Mouse (Mus musculus) spleen, embryonic (tissue): ENCODE results near the gene Pik3cg.

Source experiments
- CTCF ChIA-PET: fragments of 350-600 bp; sonication (Branson Sonifier 250); formaldehyde crosslinking; loops from one replicate; lab custom pipeline; 2022; lab: Charles Lee

The Pik3cg gene

DNA sequence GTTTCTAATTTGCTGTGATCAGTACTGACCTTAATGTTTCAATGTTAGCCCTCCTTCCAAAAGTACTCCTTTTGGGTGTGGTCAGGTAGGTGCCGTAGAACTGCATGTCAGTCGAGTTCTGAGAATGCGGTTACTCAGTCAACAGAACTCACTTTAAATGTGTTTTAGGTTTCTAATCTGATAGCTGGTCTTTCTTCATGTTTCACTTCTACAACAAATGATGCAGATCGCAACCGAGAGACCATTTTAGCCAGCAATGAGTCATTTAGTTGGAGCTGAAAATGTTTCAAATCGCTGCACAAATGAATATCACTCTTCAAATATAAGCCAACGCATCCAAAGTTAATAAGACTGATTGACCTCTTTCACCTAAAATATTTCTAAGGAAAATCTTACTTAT, 6.5 kb downstream of the Pik3cg start:
- CTCF ChIA-PET: no interaction called here

DNA sequence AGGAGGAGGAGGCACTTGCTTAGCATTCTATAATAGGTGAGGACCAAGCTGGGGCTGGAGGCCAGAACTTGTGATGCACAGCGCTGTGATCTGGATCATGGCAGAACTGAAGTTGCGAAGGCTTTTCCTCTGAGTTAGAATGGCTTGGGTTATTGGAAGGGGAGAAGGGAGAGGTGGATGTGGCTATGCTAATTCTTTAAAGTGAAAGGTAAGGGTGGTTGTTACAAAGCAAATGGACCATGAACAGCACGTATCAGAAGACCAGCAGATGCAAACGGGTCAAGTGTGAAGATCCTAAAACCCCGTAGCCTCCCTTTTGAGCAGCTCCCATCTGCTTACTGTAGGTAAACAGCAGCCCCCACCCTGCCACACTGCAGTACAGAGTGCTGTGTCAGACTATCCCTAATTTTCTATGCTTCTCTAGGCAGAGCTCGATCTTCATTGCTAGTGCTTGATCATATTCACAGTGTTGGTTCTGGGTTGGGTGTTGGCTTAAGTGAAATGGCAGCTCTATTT, 7.3 kb downstream of the Pik3cg start:
- CTCF ChIA-PET: no interaction called here

DNA sequence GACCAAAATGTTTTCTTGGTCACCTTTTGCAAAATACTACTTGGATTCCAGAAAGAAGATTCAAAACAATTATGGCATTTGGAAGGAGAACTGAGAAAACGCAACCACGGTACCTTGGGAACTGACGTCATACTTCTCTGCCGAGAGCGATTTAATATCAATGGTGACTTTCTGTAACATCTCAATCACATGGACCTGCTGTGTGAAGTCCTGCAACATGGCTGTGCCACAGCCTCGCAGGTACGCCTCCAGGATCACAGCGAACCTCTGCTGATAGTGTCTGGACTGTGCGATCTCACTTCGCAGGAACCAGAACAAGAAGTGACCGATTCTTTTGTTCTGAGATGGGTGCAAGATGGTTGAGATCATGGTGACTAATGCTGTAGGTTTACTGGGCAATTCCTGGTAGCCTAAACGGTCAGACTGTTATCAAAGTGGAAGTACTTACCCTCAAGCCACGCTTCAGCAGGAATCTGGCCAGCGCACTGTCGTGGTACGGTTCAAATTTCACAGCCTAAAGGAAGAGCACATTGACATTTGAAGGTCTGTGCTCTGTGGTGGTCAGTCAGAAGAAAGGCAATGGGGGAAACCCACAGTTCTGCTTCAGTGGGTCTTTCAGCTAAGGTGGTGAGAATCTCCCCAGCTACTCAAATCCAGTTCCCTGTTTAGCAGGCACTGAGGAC, 7.9 kb downstream of the Pik3cg start:
- CTCF ChIA-PET: no interaction called here

DNA sequence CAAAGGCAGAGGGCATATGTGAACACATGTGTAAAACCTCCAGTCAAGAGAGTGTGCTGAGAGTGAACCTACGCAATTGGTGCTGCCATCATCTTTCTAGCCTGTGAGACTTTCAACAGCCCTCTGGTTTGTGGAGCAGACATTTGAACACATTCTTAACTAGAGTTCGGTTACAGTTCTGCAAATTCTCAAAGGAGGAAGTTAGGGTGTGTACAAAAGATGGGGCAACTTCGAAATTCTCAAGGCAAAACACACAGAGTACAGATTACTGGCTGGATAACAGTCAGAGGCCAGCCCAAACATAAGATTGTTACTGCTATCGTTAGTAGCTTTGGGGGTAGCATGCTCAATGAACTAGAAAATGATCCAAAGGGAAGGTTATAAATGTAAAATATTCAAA, 9.0 kb downstream of the Pik3cg start:
- CTCF ChIA-PET: no interaction called here

DNA sequence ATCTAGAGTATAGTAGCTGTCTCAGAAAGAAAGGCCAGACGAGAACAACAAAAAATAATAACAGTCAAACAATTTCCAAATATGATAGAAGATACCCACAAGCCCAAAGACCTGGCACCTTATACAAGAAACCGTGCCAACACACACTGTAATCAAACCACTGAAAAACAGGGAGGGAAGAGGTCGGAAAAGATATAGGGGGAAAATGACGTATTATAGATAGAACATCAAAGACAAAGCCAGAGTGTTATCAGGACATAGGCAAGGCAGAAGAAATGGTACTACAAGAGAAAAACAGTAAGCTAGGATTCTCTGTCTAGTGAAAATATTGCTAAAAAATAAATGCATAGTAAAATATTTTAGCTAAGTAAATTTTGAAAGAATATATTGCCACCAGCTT, 10.4 kb downstream of the Pik3cg start:
- CTCF ChIA-PET: interaction anchor here (0.6 kb wide), 1 partner anchor 17 kb away, joined by 4 read pairs; no protein-coding TSS in a partner anchor

DNA sequence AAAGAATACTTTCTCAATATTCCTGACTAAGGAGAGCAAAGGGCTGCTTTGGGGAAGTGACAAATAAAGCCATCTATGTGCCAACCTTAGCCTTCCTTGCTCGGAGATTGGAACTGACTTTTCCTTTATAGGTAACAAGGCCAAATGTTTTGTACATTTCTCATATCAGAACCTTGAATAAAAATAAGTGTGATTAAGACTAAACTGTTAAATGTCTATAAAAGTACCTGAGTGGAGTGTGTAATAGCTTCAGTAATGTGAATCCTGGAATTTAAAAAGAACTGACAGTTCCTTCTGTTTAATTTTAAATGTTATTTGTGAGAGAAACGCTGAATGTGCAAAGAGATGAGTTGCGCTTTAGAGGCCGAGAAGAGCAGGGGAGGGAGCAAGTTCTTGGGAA, 13.5 kb downstream of the Pik3cg start:
- CTCF ChIA-PET: no interaction called here

DNA sequence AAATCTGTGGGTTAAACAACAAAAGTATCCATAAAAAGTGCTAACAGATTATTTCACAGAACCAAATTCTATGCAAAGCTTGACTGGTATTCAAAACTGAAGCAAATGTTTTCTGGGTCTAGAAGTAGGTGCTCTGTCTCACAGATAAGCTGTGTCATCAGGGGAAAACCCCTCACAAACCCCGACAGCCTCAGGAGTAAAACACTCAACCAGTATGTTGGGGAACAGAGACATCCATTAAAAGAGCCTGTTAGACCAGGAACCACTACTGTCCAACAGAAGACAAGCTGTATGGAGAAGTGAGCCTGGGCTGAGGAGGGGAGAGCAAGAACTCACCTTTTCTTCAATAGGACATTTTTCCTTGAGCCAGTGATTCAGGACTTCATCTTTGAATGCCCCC, 14.1 kb downstream of the Pik3cg start:
- CTCF ChIA-PET: no interaction called here

DNA sequence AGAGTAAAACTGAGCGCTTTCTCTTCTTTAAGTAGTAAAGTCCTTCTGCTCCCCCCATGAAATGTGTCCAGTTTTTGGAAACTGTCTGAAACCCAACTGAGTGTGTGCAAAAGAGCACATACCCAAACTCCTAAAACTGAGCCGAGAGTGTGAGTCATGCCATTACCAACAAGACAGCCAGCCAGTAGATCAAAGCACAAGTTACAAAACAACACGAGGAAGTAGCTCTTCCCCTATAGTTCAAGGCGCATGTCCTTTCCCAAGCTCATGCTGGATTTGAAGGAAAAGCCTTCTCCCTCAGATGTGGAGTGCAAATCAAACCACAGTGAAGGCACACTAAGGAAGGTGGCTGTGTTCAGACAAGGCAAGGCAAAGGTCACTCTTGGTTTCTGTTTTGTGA, 17.5 kb downstream of the Pik3cg start:
- CTCF ChIA-PET: interaction anchor here (0.5 to 1.0 kb wide), 3 partner anchors 12 to 131 kb away, joined by 3 to 4 read pairs (median 3); no protein-coding TSS in a partner anchor

DNA sequence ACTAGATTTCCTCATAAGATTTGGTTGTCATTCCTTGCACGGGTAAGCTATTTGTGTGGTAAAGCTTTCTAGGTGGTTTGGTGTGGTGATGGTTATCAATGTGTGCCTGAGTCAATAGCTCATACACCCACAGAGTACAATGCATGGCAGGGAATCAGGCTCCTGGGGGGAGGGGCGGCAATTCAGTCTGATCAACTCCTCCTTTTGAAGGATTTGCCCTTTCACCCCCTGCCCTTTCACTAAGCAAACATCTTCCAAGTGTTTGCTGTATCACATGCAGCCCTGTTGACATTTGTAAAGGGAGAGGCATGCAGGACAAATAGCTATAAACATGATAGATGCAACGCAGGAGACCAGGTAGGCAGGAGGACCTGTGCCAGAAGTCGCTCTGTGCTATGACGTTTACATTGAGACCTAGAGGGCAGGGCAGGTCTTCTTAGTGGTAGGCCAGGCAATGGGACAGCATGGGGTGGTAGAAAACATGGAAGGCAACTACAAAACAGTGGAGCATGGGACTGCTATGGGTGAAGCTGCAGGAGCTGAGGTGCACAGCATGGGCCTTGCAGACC, 20.7 kb downstream of the Pik3cg start:
- CTCF ChIA-PET: no interaction called here

DNA sequence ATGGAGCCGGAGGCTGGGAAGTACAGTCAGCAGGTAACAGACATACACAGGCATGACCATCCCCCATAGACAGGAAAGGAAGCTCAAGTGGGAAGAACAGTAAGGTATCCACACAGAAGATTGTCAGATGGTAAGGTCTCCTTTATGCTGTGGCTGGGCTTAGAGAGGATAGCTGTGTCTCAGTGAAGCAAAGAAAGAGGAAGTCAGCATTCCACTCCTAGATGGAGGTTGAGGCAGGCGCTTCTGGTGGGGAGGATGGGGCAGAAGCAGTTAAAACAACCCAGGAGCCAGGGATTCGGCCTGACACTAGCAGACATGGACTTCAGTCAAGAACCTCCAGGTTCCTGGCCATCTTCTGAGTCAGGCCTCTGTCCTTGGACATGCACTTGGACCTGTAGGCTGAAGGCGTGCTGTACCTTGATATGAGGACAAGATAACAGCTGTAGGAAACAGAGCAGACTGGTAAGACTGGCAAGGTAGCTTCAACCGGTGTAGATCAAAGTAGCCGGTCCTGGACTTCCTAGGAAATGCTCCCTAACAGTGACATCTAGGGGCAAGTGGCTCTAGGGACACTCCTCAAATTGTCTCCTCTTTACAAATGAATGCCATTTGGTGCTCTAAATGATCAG, 21.7 kb downstream of the Pik3cg start:
- CTCF ChIA-PET: no interaction called here

DNA sequence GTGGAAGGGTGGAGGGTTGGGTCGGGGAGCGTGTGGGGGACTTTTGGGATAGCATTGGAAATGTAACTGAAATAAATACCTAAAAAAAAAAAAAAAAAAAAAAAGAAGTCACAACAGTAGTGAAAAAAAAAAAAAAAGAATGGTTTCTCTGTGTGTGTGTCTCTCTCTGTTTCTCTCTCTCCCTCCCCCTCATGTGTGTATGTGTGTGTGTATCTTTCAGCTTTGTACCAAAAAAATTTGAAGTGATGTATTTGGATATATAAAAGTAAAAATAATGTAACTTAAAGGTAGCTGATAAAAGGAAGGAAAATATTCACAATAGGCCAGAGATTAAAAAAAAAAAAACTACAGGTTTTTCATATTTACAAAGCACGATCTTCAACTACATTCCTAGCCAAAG, 23.6 kb downstream of the Pik3cg start:
- CTCF ChIA-PET: no interaction called here

DNA sequence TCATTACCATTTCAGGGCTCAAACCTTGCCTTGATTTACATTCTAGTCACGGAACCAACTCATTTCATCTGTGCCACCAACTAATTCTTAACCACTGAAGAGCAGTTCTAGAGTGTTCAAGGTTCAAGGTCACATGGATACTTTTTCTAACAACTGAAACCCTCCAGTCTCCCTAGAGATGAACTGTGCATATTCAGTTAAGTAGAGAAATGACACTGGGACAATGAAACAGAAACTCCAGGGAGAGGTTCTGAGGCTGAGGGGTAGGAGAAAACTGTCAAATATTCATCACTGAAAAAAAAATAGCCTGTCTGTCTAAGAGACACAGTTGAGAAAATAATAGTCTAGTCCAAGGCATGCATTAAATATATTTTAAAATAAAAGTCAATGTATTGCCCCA, 24.9 kb downstream of the Pik3cg start:
- CTCF ChIA-PET: no interaction called here

DNA sequence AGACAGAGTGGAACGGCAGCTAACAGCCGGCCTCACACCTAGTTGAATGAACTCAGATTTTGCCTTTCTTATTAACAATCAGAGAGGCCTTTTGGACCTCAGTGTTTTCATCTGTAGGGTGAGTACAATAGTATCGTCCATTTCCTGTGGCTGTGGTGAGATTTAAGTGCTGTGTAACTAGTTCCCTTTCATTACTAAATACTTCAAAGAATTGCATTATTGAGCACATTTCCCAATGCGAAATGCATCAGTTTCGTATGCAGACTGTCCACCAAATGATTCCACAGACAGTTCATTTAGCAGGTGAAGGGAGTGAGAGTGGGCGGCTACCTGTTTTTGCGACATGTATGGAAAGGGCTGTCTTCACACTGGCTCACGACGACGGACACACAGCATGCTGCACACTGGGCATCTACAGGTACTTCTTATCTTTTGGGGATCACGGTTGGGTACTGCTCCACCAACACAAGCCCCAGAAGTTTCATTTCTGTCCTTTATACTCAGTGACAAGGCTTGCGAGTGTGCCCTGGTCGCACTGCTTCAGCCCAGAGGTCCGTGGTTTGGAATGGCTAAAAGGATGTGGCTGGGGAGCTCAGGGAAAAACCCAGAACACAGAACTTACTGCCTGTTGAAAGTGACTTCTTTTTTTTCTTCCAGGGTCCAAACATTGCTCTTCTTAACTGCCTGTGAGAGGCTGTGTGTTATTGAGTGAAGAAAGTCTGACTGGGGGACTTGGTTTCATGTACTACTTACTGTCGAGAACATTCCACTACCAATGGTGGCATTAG, 25.6 kb downstream of the Pik3cg start:
- CTCF ChIA-PET: no interaction called here

DNA sequence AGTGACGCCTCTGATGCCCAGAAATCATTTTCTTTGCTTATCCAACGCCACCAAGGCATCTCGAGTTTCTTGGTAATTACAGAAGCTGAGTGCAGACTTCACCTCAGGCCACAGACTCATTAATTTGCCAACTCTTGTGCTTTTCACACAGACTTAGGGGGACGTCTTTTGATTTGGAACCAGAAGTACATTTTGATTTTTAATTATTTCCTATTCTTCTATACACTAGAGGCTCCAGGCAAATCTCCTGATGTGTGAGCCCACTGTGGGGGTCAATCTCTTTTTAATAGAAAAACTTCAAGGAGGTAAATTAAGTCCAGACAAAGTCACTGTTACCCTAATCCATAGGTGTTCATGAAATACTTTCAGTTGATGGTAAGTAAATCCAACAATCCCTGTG, 26.6 kb downstream of the Pik3cg start:
- CTCF ChIA-PET: no interaction called here

DNA sequence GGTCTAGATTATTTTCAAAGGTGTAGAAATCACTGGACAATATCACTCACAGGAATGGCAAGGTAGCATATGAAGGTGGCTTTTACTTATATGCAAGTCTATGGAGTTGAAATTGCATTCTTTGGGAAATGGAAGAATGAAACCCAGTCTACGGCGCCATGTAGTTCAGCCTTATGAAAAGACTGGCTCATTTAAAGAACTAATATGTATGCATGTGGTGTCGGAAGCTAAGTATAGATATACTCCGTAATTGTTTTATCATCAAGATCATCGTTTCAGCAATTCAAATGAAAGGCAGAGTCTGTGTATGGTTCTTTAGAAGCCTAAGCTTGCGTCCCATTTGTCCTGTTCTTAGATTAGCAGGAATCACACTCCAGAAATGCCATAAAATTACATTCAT, 34.0 kb downstream of the Pik3cg start:
- CTCF ChIA-PET: no interaction called here

DNA sequence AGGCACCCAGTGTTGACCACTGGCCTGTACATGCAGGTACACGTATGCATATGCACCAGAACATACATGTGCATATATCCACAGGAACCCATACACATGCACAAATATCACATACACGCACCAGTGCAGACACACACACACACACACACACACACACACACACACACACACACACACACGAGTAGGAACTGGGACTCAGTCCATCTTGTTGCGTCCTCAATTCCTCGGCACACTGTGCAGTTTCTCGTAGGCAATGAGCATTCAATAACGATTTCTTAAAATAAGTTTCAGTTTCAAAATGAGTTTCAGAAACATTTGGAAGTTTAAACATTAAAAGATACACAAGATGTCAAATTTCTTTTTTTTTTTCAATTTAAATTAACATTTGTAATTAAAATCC, 35.6 kb downstream of the Pik3cg start:
- CTCF ChIA-PET: no interaction called here

DNA sequence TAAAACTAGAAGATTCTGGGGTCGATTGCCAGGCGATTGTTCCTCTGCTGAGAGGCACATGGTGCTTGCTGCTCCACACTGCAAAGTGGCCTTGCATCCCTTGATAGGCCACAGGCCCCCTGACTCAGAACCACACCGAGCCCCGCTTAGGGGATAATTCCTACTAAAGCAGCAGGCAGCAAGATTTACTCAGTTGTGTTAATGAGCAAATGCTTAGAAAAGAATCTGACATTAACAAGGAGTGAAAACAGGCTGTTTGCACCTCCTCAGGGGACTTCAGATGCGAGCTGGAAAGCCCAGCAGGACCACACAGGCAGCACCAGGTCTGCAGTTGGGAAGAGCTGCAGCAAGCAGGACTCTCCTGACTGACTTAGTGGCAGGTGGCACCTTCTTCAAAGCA, 39.3 kb downstream of the Pik3cg start:
- CTCF ChIA-PET: interaction anchor here (0.7 kb wide), 1 partner anchor 189 kb away, joined by 3 read pairs; no protein-coding TSS in a partner anchor

DNA sequence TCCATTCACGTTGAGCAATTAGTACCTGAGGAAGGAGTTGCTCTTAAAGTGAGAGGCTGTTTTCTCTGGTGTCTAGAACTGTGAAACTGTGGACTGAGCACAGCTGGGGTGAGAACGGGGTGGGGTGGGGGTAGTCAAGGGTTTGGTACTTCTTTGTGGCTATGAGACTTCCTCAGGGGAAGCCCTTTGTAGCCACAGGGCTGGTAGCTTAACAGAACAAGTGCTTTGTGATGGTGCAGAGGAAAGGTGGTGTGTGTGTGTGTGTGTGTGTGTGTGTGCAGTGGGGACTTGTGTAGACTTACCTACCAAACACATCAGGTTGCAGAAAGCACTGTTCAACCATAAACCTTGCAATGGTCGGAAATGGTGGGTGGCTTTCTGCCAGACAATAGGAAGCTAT, 39.7 kb downstream of the Pik3cg start:
- CTCF ChIA-PET: no interaction called here

DNA sequence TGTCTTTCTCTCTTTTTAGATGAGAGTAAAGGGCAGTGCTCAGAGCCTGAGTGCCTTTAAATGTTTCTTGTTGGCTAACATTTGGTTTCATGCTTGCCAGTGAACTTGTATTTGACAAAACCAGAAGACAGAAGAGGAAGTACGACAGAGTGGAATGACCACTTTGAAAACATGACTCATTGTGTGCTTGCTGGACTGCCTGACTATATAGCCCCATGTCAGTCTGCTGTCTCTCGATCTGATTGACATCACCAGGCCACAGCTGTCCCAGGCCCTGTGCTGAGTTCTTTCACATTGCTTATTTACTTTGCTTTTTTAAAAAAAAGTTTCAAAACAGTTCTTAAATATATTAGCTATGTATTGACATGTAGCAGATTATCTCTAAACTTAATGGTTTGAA, 44.8 kb downstream of the Pik3cg start:
- CTCF ChIA-PET: no interaction called here

DNA sequence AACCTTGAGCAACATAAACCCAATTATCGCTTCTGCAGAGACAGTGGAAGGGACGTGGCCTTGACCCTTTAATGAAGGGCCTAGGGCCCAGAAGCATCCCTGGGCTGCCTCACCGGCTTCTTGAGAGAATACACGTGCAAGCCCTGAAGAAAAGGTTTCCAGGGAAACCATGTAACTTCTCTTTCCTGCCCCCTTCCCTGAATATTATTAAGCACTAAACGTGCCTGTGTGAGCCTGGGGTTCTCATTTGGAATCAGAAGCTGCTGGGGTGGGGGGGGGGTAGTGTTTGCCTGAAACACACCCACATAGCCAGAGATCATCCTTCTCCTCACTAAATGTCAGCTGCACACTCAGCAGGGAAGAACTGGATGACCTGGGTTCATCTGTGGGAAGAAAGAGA, 49.7 kb downstream of the Pik3cg start:
- CTCF ChIA-PET: no interaction called here

DNA sequence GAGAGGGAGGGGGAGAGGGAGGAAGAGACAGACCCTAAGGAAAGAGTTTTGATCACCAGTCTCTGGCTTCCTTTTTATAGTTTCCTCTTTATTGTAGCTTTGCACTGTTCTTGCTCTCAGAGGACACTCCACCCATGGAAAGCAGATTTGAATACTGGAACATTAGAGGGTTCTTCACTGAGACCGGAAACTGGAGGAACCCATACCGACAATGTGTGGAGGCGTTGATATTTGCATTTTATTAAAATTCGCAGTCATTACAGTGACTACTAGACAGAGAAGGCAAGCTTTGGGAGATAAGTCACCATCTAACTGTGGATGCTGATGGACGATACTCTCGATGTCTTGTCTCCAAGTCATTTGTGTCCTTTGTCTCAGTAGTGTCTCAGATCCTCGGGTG, 61.9 kb downstream of the Pik3cg start:
- CTCF ChIA-PET: no interaction called here

DNA sequence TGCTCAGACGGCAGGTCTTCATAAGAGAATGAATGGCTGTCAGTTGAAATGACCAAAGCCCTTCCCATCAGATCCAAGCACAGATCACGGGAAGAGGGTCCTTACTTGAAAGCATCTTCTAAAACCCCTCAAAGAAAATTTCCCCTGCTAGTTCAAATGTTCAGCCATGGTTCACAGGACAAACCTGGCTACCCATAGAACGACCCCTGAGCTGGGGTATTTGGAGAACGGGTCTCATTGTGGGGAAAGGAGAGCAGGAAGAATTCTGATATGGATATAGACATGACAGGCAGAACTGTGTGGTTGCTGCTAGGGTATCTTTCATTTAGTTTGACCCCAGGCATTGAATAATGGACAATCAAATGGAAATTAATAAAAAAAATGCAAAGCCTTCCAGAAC, 62.8 kb downstream of the Pik3cg start:
- CTCF ChIA-PET: interaction anchor here (2.1 kb wide), 1 partner anchor 176 kb away, joined by 9 read pairs; no protein-coding TSS in a partner anchor
